Mouse (Mus musculus): ENCODE results near the gene Tmem114. TPM values are rescaled to one million over a fixed set of nuclear protein-coding genes. Genes with fewer than 3 reads are reported as not detected.

Gene Tmem114
- polyA plus RNA-seq, 1 experiment from 2014 or later, result 1.6 TPM

- H3K36me3 ChIP-seq (ENCODE audit: control insufficient read depth, insufficient read depth, low read length), result no peaks in the 10 kb centered on the region
- H3K9ac ChIP-seq (ENCODE audit: low read depth, low read length), result no peak overlapping the region
- H3K9me3 ChIP-seq (ENCODE audit: control insufficient read depth, low read length), result no peaks in the 10 kb centered on the region
- no peak overlapping the region for H3K4me3 ChIP-seq (ENCODE audit: low read length)
- no peaks in the 10 kb centered on the region for H3K4me1 ChIP-seq (ENCODE audit: control insufficient read depth, insufficient read depth, low read depth, low read length)
- no peak for ATAC-seq
- no peak overlapping the region for H3K27ac ChIP-seq (ENCODE audit: low read depth, low read length)
- H3K4me2 ChIP-seq (ENCODE audit: low read length), result no peak overlapping the region
- 93% methylated on average over 3 of the region's 3 CpGs for WGBS
- H3K27me3 ChIP-seq (replicated peaks; ENCODE audit: control insufficient read depth, insufficient read depth, low read length), result no peaks in the 10 kb centered on the region
Measured at GRCm38 (mm10) chr16:8432616-8433015, 7.7 kb upstream of the Tmem114 start.

GRCm38 (mm10) chr16:8429531-8429930 is 4.6 kb upstream of the Tmem114 start:
- no peak overlapping the region for H3K27ac ChIP-seq (ENCODE audit: low read depth, low read length)
- no peak overlapping the region for H3K9ac ChIP-seq (ENCODE audit: low read depth, low read length)
- H3K4me1 ChIP-seq (ENCODE audit: control insufficient read depth, insufficient read depth, low read depth, low read length), result peaks cover 4% of the 10 kb centered on the region
- H3K4me3 ChIP-seq (ENCODE audit: low read length), result no peak overlapping the region
- WGBS, result 93% methylated on average over 3 of the region's 4 CpGs
- ATAC-seq, result no peak
- H3K27me3 ChIP-seq (replicated peaks; ENCODE audit: control insufficient read depth, insufficient read depth, low read length), result peaks cover 11% of the 10 kb centered on the region
- no peak overlapping the region for H3K4me2 ChIP-seq (ENCODE audit: low read length)
- H3K36me3 ChIP-seq (ENCODE audit: control insufficient read depth, insufficient read depth, low read length), result no peaks in the 10 kb centered on the region
- H3K9me3 ChIP-seq (ENCODE audit: control insufficient read depth, low read length), result no peaks in the 10 kb centered on the region

- H3K36me3 ChIP-seq (ENCODE audit: control insufficient read depth, insufficient read depth, low read length), result no peaks in the 10 kb centered on the region
- H3K27me3 ChIP-seq (replicated peaks; ENCODE audit: control insufficient read depth, insufficient read depth, low read length), result peaks cover 28% of the 10 kb centered on the region
- no peaks in the 10 kb centered on the region for H3K9me3 ChIP-seq (ENCODE audit: control insufficient read depth, low read length)
- peaks cover 9% of the 10 kb centered on the region for H3K4me1 ChIP-seq (ENCODE audit: control insufficient read depth, insufficient read depth, low read depth, low read length)
- 85% methylated on average over 5 of the region's 5 CpGs for WGBS
- no peak overlapping the region for H3K4me3 ChIP-seq (ENCODE audit: low read length)
- ATAC-seq, result no peak
- no peak overlapping the region for H3K9ac ChIP-seq (ENCODE audit: low read depth, low read length)
- H3K27ac ChIP-seq (ENCODE audit: low read depth, low read length), result no peak overlapping the region
- H3K4me2 ChIP-seq (ENCODE audit: low read length), result no peak overlapping the region
Measured at GRCm38 (mm10) chr16:8425736-8426135, 800 bp upstream of the Tmem114 start.

GRCm38 (mm10) chr16:8424161-8424970 is 570 bp downstream of the Tmem114 start:
- ATAC-seq, result peak; percentile 50; the same call in 1 of the 2 replicates
- peak overlapping the region; percentile 92 for H3K4me2 ChIP-seq (ENCODE audit: low read length)
- WGBS, result 6% methylated on average over 34 of the region's 43 CpGs
- peaks cover 28% of the 10 kb centered on the region for H3K27me3 ChIP-seq (replicated peaks; ENCODE audit: control insufficient read depth, insufficient read depth, low read length)
- H3K4me1 ChIP-seq (ENCODE audit: control insufficient read depth, insufficient read depth, low read depth, low read length), result peaks cover 9% of the 10 kb centered on the region
- H3K4me3 ChIP-seq (ENCODE audit: low read length), result peak overlapping the region; percentile 49
- H3K36me3 ChIP-seq (ENCODE audit: control insufficient read depth, insufficient read depth, low read length), result no peaks in the 10 kb centered on the region
- H3K27ac ChIP-seq (ENCODE audit: low read depth, low read length), result no peak overlapping the region
- peak overlapping the region; percentile 59 for H3K9ac ChIP-seq (ENCODE audit: low read depth, low read length)
- no peaks in the 10 kb centered on the region for H3K9me3 ChIP-seq (ENCODE audit: control insufficient read depth, low read length)

- Histone ChIP-seq H3K27ac (ENCODE audit: low read depth, low read length) (no peak overlapping the region), H3K36me3 (ENCODE audit: control insufficient read depth, insufficient read depth, low read length) (no peaks in the 10 kb centered on the region), H3K4me1 (ENCODE audit: control insufficient read depth, insufficient read depth, low read depth, low read length) (peaks cover 9% of the 10 kb centered on the region), H3K4me3 (ENCODE audit: low read length) (no peak overlapping the region; the same call in 1 of the 2 replicates), H3K9me3 (ENCODE audit: control insufficient read depth, low read length) (no peaks in the 10 kb centered on the region), H3K9ac (ENCODE audit: low read depth, low read length) (no peak overlapping the region), H3K4me2 (ENCODE audit: low read length) (no peak overlapping the region), H3K27me3 (replicated peaks; ENCODE audit: control insufficient read depth, insufficient read depth, low read length) (peaks cover 28% of the 10 kb centered on the region)
- WGBS, result 40% methylated on average over 7 of the region's 7 CpGs
- no peak for ATAC-seq
Measured at GRCm38 (mm10) chr16:8423626-8424114, 1.3 kb downstream of the Tmem114 start.

- Histone ChIP-seq H3K9ac (ENCODE audit: low read depth, low read length) (no peak overlapping the region), H3K27ac (ENCODE audit: low read depth, low read length) (no peak overlapping the region), H3K36me3 (ENCODE audit: control insufficient read depth, insufficient read depth, low read length) (no peaks in the 10 kb centered on the region), H3K4me3 (ENCODE audit: low read length) (no peak overlapping the region), H3K4me2 (ENCODE audit: low read length) (no peak overlapping the region), H3K9me3 (ENCODE audit: control insufficient read depth, low read length) (no peaks in the 10 kb centered on the region), H3K27me3 (replicated peaks; ENCODE audit: control insufficient read depth, insufficient read depth, low read length) (peaks cover 25% of the 10 kb centered on the region), H3K4me1 (ENCODE audit: control insufficient read depth, insufficient read depth, low read depth, low read length) (peaks cover 11% of the 10 kb centered on the region)
- WGBS, result 89% methylated on average over 4 of the region's 4 CpGs
- no peak for ATAC-seq
Measured at GRCm38 (mm10) chr16:8420842-8421241, 4.1 kb downstream of the Tmem114 start.

GRCm38 (mm10) chr16:8420381-8420780 is 4.6 kb downstream of the Tmem114 start:
- H3K9ac ChIP-seq (ENCODE audit: low read depth, low read length), result no peak overlapping the region
- H3K4me2 ChIP-seq (ENCODE audit: low read length), result no peak overlapping the region
- peaks cover 20% of the 10 kb centered on the region for H3K27me3 ChIP-seq (replicated peaks; ENCODE audit: control insufficient read depth, insufficient read depth, low read length)
- WGBS, result 73% methylated on average over 10 of the region's 10 CpGs
- H3K27ac ChIP-seq (ENCODE audit: low read depth, low read length), result no peak overlapping the region
- no peaks in the 10 kb centered on the region for H3K9me3 ChIP-seq (ENCODE audit: control insufficient read depth, low read length)
- peaks cover 11% of the 10 kb centered on the region for H3K4me1 ChIP-seq (ENCODE audit: control insufficient read depth, insufficient read depth, low read depth, low read length)
- no peak for ATAC-seq
- H3K36me3 ChIP-seq (ENCODE audit: control insufficient read depth, insufficient read depth, low read length), result no peaks in the 10 kb centered on the region
- no peak overlapping the region for H3K4me3 ChIP-seq (ENCODE audit: low read length)

- Histone ChIP-seq H3K27ac (ENCODE audit: low read depth, low read length) (no peak overlapping the region), H3K9me3 (ENCODE audit: control insufficient read depth, low read length) (no peaks in the 10 kb centered on the region), H3K27me3 (replicated peaks; ENCODE audit: control insufficient read depth, insufficient read depth, low read length) (peaks cover 18% of the 10 kb centered on the region), H3K36me3 (ENCODE audit: control insufficient read depth, insufficient read depth, low read length) (no peaks in the 10 kb centered on the region), H3K4me3 (ENCODE audit: low read length) (no peak overlapping the region), H3K4me1 (ENCODE audit: control insufficient read depth, insufficient read depth, low read depth, low read length) (peaks cover 8% of the 10 kb centered on the region), H3K9ac (ENCODE audit: low read depth, low read length) (no peak overlapping the region), H3K4me2 (ENCODE audit: low read length) (no peak overlapping the region)
- ATAC-seq, result no peak
- WGBS, result 94% methylated on average over 8 of the region's 8 CpGs
Measured at GRCm38 (mm10) chr16:8419666-8420065, 5.3 kb downstream of the Tmem114 start.

- Histone ChIP-seq H3K9ac (ENCODE audit: low read depth, low read length) (no peak overlapping the region), H3K4me3 (ENCODE audit: low read length) (no peak overlapping the region), H3K27me3 (replicated peaks; ENCODE audit: control insufficient read depth, insufficient read depth, low read length) (peaks cover 3% of the 10 kb centered on the region), H3K36me3 (ENCODE audit: control insufficient read depth, insufficient read depth, low read length) (no peaks in the 10 kb centered on the region), H3K4me2 (ENCODE audit: low read length) (no peak overlapping the region), H3K9me3 (ENCODE audit: control insufficient read depth, low read length) (no peaks in the 10 kb centered on the region), H3K27ac (ENCODE audit: low read depth, low read length) (no peak overlapping the region), H3K4me1 (ENCODE audit: control insufficient read depth, insufficient read depth, low read depth, low read length) (peaks cover 2% of the 10 kb centered on the region; the same call in 1 of the 2 replicates)
- ATAC-seq, result no peak
- 83% methylated on average over 3 of the region's 3 CpGs for WGBS
Measured at GRCm38 (mm10) chr16:8418126-8418525, 6.8 kb downstream of the Tmem114 start.

Data from hindbrain, embryonic 16.5 days (tissue).